Mouse (Mus musculus) erythroid progenitor cell, adult 5-6 weeks (primary cell): ENCODE measurements around the gene 9430097D07Rik. TPM values are rescaled to one million over a fixed set of nuclear protein-coding genes. Genes with fewer than 3 reads are reported as not detected.

Source experiments
- ATAC-seq: replicated peaks from 2 replicates; pipeline ENCODE4 v1.8.0; 2016; ENCODE audit warnings: moderate number of reproducible peaks, mild to moderate bottlenecking, moderate TSS enrichment, inconsistent platforms; ENCODE audit not compliant: poor library complexity, low FRiP score, severe bottlenecking
- total RNA-seq, 2 experiments: library from RNA; stranded (forward) in 1 of 2; stranded (reverse) in 1 of 2; fragments of 150-400 nt in 1 of 2; fragments of 186-747, 209-891 nt in 1 of 2; gene quantifications; 2 replicates each; pipeline versions ENCODE4 v1.2.3 to v1.2.4; 2015 to 2017; ENCODE audit warnings: low replicate concordance in 2 of 2

The 9430097D07Rik gene
- not detected in 2 replicates for total RNA-seq (2015; ENCODE audit: low replicate concordance)
- 0.90 TPM in 1 of 2 replicates, not detected in the other for total RNA-seq (2017; ENCODE audit: low replicate concordance)

GRCm38 (mm10) chr2:32575586-32576160 is at the start of gene 9430097D07Rik:
9430097D07Rik (minus strand) TSS chr2:32575684.
- 0 out of 2 replicates have a peak, but pooled peaks have one; percentile 28 for ATAC-seq

GRCm38 (mm10) chr2:32624111-32624748 is 48.7 kb upstream of the 9430097D07Rik start:
- ATAC-seq, result no peak

- ATAC-seq, result no peak
These were observed 46.0 kb upstream of the 9430097D07Rik start, which contains the start of gene Ak1 for GRCm38 (mm10) chr2:32621517-32621859. Ak1 (plus strand) TSS chr2:32621758.

- no peak for ATAC-seq
These were observed 45.4 kb upstream of the 9430097D07Rik start for GRCm38 (mm10) chr2:32620682-32621516.

GRCm38 (mm10) chr2:32618051-32618450 is 42.6 kb upstream of the 9430097D07Rik start:
- ATAC-seq, result no peak

GRCm38 (mm10) chr2:32617601-32618000 is 42.1 kb upstream of the 9430097D07Rik start:
- no peak for ATAC-seq

- ATAC-seq, result no peak
These were observed 41.6 kb upstream of the 9430097D07Rik start for GRCm38 (mm10) chr2:32617109-32617508.

- no peak for ATAC-seq
These were observed 36.8 kb upstream of the 9430097D07Rik start for GRCm38 (mm10) chr2:32612274-32612673.

GRCm38 (mm10) chr2:32610610-32611229 is 35.2 kb upstream of the 9430097D07Rik start:
- no peak for ATAC-seq

- ATAC-seq, result no peak
These were observed 33.4 kb upstream of the 9430097D07Rik start for GRCm38 (mm10) chr2:32608778-32609435.

GRCm38 (mm10) chr2:32608141-32608777 is 32.8 kb upstream of the 9430097D07Rik start:
- peak; percentile 66 for ATAC-seq

- peak; percentile 26; the same call in 1 of the 2 replicates for ATAC-seq
These were observed 31.9 kb upstream of the 9430097D07Rik start for GRCm38 (mm10) chr2:32607262-32607947.

GRCm38 (mm10) chr2:32606161-32607142 is 31.0 kb upstream of the 9430097D07Rik start:
- peak; percentile 75 for ATAC-seq

GRCm38 (mm10) chr2:32604631-32605030 is 29.1 kb upstream of the 9430097D07Rik start:
- no peak for ATAC-seq

- ATAC-seq, result peak; percentile 63
These were observed 27.1 kb upstream of the 9430097D07Rik start for GRCm38 (mm10) chr2:32602600-32603054.

- ATAC-seq, result peak; percentile 66
These were observed 26.1 kb upstream of the 9430097D07Rik start for GRCm38 (mm10) chr2:32601417-32602065.

- no peak for ATAC-seq
These were observed 23.9 kb upstream of the 9430097D07Rik start, which contains the start of gene St6galnac6 for GRCm38 (mm10) chr2:32599409-32599808. St6galnac6 (plus strand) TSS chr2:32599709.
